Mouse (Mus musculus) thymus, postnatal 36 days (tissue): Measurements from ENCODE around the gene Ccdc149.

Experiments
- DNase-seq, 2 experiments: peaks; one replicate each; pipeline ENCODE4 v3.0.0; 2022; ENCODE audit warnings: mixed read lengths in 2 of 2

The Ccdc149 gene

DNA sequence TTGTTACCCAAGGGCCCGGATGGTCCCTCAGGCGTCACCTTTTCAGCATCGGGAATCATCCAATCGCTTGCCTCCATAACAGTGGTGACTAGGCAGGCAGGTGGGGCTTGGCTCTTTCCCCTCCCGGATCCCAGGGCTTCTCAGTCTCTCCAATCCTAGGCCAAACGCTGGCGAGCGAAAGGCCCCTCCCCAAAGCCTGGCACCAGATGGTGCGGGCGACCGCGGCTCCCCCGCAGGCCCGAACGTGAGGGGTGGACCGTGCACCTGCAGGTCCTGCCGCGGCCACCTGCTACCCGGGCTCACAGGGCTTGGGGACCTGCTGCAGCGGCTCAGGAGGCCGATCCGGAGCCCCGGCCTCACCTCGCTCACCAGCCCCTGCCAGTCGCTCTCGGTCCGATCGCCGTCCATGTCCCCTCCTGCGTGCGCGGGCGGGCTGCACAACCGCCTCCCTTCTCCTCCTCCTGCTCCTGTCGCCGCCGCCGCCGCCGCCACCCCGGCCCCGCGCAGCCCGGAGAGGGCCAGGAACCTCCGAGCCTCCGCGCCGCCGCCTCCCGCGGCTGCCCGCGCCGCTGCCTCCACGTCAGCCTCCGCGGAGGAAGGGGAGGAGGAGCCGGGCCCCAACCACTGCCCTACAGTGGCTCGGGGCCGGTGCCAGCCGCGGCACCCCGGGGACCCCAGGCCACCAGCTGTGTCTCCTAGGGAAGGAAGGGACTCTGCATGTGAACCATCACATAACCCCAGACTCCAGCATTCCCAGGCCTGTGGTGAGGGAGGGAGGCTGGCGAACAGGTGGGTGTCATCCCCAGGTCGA lies at the start of gene Ccdc149:
Ccdc149 (minus strand) TSS at position 531 of the 811 bp plus-strand sequence.
- DNase-seq = peak; percentile 3 to 23

DNA sequence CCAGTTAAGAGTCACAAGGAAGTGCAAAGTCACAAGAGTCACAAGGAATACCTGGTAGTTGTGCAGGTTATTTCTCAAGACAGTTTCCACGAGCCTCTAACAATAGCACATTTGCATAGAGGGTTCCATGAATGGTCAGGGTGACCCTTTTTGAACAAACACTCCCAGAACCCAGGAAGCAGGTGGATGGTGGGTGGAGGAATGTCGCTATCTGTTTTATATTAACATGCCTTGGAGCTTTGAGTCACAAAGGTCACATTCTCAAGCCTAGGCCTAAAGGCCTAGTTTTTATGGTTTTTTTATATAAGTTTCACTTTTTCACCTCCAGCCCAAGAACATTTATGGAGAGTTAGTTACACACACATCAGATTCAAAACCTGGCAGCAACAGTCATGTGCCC lies 48.6 kb upstream of the Ccdc149 start:
- DNase-seq = no peak

DNA sequence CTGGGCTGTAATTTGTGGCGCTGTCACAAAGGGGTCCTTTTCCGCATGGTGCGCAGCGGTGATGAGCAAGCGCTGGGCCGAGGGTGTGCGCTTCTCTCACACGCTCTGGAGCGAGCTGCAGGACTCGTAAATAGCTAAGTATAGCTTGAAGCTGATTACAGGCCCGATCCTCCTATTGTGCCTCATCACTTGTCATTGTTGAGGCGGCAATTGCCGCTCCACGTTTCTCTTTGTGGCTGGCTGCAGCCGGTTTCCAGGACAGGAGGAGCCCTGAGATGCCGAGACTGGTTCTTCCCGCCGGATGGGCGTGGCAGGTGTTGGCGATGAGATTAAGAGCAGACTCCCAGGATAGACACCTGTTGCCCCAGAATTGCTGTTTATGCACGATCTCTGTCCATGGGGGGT lies 44.8 kb upstream of the Ccdc149 start:
- DNase-seq = no peak

DNA sequence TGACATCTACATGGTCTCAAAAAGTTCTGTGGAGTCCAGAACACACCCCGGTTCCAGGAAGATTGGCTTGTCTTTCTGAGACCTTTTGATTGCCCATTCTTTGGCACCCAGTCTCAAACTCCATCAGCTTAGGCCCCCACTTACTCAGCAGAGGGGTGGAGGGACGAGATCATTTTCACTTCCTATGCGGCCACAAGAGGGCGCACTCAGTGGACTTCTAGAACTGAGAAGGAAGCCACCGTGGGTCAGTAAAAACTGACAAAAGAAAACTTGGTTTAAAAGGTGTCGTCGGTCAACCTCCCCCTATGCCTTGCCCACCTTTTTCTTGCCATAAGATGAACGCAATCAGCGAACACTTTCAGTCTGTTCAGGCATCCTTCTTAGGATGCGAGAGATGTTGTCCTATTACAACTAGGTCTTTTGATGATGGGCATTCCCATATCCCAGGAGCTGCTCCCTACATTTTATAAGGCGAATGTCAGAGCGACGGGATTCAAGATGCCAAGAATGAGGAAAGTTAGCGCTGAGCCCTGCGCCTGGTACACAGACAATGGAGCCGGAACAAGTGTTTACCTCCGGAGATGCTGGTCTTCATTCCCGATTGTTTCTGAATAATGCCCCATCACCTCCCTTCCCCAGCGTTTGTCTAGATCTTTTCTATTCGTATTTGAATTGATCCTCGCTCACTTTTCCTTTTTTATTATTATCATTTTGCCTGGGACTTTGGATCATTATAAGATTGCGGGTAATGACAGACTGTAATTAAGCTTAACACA lies 44.1 kb upstream of the Ccdc149 start:
- peak; percentile 41 to 49 for DNase-seq

GRCm38 (mm10) chr5:52511089-52511488 lies 39.8 kb upstream of the Ccdc149 start:
- DNase-seq = no peak

DNA sequence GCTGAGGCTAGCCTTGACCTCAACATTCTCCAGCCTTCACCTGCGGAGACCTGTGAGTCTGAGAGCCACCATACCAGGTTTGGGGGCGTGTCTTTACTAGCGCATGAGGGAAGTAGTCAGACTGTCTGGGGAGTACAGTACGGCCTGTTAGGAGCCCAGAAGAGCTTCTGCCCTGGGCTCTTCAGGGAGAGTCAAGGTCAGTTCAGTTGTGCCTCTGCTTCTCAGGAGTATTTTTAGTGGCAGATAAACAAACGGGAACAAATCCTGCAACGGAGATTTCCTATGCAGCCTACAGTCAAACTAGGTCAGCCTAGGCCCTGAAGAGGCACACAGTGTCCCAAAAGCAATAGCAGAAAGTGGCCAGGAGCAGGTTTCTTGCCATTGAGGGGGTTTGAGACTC lies 38.1 kb upstream of the Ccdc149 start:
- DNase-seq = no peak

DNA sequence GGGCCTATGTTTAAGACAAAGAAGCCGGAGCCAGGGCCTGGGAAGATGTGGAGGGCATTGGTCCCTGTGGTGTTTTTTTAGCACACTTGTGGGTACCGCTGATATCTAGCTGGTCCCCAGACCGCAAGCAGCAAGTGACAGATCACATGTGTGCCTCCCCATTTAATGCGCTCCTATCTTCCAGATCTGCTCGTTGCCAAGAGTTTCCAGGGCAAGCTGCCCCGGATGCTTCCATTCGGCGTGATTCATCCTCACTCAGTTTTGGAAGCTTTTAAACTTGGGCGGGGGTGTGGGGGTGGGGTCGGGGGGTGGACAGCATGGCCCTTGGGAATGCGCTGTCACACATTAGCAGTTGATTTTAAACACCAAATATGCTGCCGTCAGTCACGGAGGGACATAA lies 33.3 kb upstream of the Ccdc149 start:
- DNase-seq = no peak

DNA sequence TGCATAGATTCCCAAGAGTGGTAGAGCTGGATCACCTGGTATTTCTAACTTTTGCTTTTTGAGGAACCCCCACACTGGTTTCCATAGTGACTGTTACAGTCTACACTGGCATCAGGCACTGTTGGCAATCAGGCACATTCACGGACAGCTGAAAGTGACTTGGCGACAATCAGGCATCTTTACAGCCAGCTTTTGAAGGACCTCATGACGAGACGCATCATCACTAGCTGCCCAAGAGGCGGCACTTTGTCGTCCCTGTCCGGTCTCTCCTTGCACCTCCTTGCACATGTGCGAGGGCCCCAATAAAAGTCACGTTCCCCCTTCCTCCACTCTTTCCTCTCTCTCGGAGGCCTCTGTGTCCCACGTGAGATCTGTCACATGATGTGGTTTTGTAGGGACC lies 32.8 kb upstream of the Ccdc149 start:
- DNase-seq = no peak

DNA sequence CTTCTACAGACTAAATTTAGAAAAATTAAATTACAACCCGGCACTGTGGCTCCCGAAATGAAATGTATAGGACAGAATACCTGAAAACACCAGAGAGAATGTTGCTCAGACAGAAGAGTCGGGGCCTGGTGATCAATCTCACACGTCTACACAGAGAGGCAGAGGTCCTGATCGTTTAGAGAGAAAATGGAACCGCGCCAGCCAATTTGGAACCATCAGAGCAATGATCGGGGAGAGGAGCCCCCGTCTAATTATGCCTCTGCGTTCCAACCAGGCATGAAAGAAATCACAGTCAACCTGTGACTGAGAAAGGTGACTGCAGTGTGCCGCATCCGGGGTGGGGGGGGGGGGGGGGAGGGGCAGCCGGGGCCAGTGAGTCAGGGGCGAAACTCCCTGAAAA lies 24.4 kb upstream of the Ccdc149 start:
- DNase-seq = no peak

DNA sequence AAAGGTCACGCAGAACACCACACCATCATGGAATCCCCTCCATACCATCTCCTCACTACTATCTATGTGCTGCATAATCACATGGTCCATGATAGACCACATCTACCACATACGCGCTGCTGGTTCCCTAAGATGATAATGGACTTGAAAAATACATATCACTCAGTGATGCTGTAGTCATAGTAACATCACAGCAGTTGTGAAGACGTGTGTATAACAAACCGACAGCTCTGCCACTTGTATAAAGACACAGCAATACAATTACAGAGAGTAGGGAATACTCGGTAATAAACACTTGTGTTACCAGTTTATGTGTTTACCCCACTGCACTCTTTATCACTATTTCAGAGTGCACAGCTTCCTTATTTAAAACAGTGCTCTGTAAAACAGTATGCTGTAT lies 20.2 kb upstream of the Ccdc149 start:
- no peak for DNase-seq

DNA sequence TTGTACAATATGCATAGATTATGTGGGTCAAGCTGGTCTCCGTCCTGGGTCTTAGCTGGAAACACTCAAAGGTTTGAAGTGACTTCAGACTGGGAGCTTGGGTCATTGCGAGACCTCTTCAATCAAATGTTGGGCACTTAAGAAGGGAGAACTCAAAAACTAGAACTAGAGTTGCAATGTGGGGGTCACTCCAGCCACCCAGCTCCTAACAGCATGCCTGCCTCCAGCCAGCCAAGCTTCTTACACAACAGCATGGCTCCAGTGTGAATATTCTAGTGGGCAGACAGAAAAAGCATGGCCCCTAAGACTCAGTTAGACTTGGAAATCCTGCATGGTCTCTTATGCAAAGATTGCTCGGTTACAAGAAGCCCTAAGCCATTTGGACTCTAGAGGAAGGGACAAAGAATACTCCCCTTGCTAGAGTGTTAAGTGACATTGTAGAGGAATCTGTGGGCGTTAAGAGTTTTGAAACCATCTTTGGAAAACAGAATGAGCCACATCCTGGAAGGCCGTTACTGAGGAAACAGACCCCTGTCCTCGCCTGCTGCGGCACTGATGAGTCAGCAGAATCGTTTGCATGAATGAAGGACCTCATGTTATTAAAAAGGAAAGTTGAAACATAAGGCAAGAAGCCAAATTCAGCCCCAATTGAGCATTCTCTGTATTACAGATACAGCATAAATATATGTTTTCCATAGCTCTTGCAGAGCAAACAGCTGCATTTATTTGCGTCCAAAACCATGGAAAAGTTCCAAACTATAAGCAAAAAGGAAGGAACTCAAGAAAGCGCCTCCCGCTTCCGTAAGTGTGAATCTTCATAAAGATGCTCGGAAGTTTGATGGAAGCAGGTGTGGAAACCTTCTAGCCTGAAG lies 16.5 kb upstream of the Ccdc149 start:
- no peak for DNase-seq

GRCm38 (mm10) chr5:52476826-52477225 lies 5.5 kb upstream of the Ccdc149 start:
- no peak for DNase-seq

GRCm38 (mm10) chr5:52476292-52476701 lies 5.0 kb upstream of the Ccdc149 start:
- peak; percentile 6 to 27 for DNase-seq

GRCm38 (mm10) chr5:52473988-52474387 lies 2.7 kb upstream of the Ccdc149 start:
- no peak for DNase-seq

DNA sequence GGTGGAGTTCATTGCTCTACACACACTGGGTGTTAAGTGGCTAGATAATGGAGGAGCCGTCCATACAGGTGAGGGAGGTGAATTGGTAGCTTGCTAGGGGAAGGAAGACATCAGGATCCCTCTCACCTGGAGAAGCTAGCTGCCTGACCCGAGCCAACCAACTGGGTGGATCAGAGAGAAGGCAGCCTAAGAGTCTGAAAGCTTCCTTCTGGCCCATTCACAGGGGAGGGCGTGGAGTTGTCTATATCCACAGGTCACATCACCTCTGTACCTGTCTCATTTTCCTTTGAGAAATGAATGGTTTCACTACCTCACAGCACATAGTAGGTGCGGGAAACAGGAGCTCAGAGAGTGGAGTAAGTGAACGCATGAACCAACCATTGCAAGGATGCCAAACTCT lies 770 bp downstream of the Ccdc149 start:
- DNase-seq = no peak

- no peak for DNase-seq
These were observed 3.5 kb downstream of the Ccdc149 start for GRCm38 (mm10) chr5:52467841-52468240.

GRCm38 (mm10) chr5:52462447-52462846 lies 8.9 kb downstream of the Ccdc149 start:
- DNase-seq = no peak

GRCm38 (mm10) chr5:52461434-52462124 lies 9.7 kb downstream of the Ccdc149 start:
- DNase-seq = no peak

DNA sequence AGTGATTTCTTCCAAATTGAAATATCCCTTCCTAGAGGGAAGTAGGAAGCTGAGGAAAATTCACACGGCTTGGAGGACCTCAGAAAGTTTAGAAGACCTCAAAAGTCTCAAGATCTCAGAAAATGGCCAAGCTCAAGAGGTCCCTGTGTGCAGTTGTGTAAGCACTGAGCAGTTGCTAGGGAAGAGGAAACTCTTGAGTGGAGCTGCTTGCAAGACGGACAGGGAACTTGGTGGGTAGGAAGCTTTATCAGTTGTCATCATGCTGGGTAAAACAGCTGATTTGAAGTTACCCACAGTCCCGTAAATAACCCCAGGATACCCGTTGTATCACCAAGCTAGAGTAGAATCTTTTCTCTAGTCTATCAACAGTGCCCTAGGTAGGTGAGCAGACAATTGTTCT lies 12.0 kb downstream of the Ccdc149 start:
- DNase-seq = no peak

GRCm38 (mm10) chr5:52457154-52457553 lies 14.2 kb downstream of the Ccdc149 start:
- no peak for DNase-seq

DNA sequence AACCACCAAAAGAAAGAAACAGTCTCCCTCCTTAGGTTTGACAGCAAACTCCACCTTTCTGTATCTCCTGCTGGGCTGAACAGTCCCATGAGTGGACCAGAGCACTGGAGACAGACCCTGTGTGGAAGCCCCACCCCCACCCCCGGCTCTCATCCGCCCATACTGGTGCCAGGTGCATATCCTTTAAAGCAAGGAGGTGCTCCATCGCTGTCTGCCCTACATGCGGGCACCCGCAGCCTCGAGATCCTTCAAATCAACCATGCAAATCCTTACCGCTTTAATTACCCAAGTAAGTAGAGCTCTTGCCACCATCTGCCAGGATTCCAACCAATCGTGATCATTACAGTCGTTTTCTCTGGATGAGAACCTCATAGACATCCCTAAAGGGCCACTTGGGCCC lies 20.5 kb downstream of the Ccdc149 start:
- no peak for DNase-seq

DNA sequence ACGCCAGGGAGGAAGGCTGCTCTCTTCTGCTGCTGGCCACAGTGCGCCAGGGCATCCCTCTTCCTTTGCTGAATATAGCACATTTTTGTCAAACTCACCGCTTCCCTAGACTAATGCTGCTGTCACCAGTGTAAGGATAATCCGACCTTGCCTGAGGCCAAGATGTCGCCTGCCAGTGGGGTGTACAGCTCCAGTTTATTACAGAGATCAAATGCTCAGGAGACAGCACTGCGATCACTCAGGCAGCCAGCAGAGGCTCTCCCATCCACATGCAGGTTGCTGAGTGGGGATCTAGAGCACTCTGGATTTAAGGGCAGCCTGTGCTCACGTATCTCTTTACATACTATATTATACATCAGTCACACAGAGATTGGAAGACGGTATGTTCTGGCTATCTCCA lies 22.1 kb downstream of the Ccdc149 start:
- DNase-seq = no peak

- no peak for DNase-seq
These were observed 31.0 kb downstream of the Ccdc149 start for GRCm38 (mm10) chr5:52440278-52440677.
